Mouse (Mus musculus) retina, postnatal 7 days (tissue): ENCODE measurements around the gene Slc35a3.

Source experiments
- DNase-seq: peaks from one replicate; pipeline ENCODE4 v3.0.0-alpha.2; 2012; ENCODE audit warnings: low read depth, low spot score

Gene Slc35a3

GRCm38 (mm10) chr3:116638572-116638971, 74.1 kb downstream of the Slc35a3 start:
- DNase-seq, result no peak

- DNase-seq, result no peak
These were observed 74.7 kb downstream of the Slc35a3 start for GRCm38 (mm10) chr3:116637693-116638476.

GRCm38 (mm10) chr3:116635799-116636198, 76.8 kb downstream of the Slc35a3 start:
- DNase-seq, result no peak

GRCm38 (mm10) chr3:116634853-116635252, 77.8 kb downstream of the Slc35a3 start:
- no peak for DNase-seq

- no peak for DNase-seq
These were observed 78.5 kb downstream of the Slc35a3 start for GRCm38 (mm10) chr3:116634091-116634490.

DNA sequence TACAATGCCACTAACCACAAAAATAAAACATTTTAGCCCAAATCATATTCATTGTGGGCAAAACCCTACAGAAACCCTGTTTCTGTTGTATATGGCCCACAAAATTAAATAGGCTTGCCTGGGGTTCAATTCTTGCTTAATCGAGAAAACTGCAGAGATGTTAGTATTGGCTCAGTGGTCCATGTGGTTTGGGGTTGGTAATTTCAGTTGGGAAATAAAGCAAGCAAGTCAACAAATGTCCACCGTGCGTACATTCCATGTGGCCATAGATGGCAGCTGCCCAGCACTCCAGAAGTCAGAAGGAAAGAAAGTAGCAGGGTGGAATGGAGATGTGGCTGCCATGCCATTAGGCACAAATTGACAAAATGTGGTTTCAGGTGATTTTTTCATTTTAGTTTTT, 79.7 kb downstream of the Slc35a3 start:
- DNase-seq, result no peak

DNA sequence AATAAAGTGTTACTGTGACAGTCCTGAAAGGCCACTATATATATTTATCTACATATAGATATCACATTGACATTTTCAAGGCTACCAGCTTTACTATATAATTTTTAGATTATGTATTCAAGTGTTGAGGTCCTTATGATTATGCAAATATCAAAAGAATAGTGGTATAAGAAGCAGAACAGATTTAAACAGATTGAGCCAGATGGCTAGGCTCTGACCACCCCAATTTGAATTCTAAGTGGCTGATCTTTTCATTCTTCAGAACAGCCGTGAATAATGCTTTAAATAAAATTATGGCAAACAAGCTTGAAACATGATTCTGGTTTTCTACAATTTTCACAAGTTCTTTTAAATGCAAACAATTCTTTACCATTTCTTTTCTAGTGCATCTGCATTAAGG, 81.2 kb downstream of the Slc35a3 start:
- DNase-seq, result no peak

DNA sequence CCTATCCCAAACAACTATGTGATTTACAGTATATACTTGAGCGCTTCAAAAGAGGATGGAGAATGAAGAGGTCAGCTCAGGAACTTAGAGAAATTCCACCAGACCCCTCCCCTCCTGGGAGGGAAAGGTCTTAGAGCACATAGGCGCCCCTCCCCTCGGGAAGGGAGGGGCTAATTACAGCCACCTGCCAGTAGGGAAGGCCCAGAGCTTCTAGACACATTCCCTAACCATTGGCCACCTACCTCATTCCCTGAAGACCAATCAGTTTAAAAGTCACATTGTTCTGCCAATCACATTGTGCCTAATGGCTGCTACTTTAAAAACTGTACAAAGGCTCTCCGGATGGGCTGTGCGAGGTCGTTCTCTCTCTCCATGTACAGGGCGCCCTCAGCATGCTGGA, 90.0 kb downstream of the Slc35a3 start:
- DNase-seq, result no peak

DNA sequence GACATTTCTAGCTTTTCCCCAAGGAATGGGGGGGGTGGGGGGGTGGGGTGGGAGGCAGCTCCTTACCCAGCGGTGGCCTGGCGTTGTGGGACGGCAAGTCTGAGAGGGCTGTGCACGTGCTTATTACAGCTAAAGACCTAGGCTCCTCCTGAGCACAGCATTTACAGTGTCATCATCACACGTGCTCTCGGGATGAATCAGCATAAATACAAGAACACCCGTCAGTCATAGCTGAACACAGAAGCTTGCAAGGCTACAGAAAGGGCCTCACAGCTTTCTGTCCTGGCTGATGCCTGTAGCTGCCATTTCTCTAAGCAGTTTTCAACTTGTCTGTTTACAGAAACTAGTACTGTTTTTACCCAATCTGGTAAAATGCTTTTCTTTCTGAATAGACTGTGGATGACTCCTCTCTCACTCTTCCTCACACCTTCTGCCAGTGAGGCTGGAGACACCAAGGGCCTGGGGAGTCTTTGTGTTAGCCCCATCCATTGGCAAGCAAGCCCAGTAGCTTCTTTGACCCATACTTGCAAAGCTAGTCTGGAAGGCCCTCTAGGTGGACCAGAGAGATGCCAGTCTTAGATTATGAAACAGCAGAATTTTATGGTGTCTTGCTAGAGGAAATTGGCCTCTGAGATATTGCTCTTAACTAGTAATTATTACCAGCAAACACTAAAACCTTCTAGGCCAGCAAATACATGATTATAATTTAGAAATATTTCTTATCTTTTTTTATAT, 91.8 kb downstream of the Slc35a3 start:
- no peak for DNase-seq
